Mouse (Mus musculus): ENCODE results near the gene Olfr1392. TPM values are rescaled to one million over a fixed set of nuclear protein-coding genes. Genes with fewer than 3 reads are reported as not detected.
"Not testable (repeated sequence)": the region's sequence is repeated elsewhere in the genome, so short reads cannot be mapped to it uniquely, and the experiment has no call there.

Olfr1392 gene
- polyA plus RNA-seq, 1 experiment = 0.17 TPM

- Histone ChIP-seq H3K27ac (ENCODE audit: insufficient read depth, low read length) (no peak overlapping the region), H3K4me3 (ENCODE audit: insufficient read depth, low read length) (no peak overlapping the region), H3K4me1 (ENCODE audit: control insufficient read depth, insufficient read depth, low read length) (no peaks in the 10 kb centered on the region)
- TF ChIP-seq CTCF (IDR thresholded peaks at IDR 0.05; ENCODE audit: extremely low read depth, insufficient read depth, low read length) (no peak), POLR2A (IDR thresholded peaks at IDR 0.05; ENCODE audit: extremely low read depth, insufficient read depth, low read length) (no peak)
These were observed 11.1 kb upstream of the Olfr1392 start for GRCm38 (mm10) chr11:49273834-49274519.

GRCm38 (mm10) chr11:49278222-49278621 is 6.9 kb upstream of the Olfr1392 start, which contains the start of gene Olfr1393:
Gene Olfr1393, plus strand, starts transcription at chr11:49278304.
- H3K4me1 ChIP-seq (ENCODE audit: control insufficient read depth, insufficient read depth, low read length) = no peaks in the 10 kb centered on the region
- H3K4me3 ChIP-seq (ENCODE audit: insufficient read depth, low read length) = no peak within 1 kb of the TSS
- H3K27ac ChIP-seq (ENCODE audit: insufficient read depth, low read length) = no peak within 1 kb of the TSS
- TF ChIP-seq POLR2A (IDR thresholded peaks at IDR 0.05; ENCODE audit: extremely low read depth, insufficient read depth, low read length) = no peak
- no peak for TF ChIP-seq CTCF (IDR thresholded peaks at IDR 0.05; ENCODE audit: extremely low read depth, insufficient read depth, low read length)

GRCm38 (mm10) chr11:49287251-49287650 is 2.2 kb downstream of the Olfr1392 start:
- TF ChIP-seq CTCF (IDR thresholded peaks at IDR 0.05; ENCODE audit: extremely low read depth, insufficient read depth, low read length) = no peak
- TF ChIP-seq POLR2A (IDR thresholded peaks at IDR 0.05; ENCODE audit: extremely low read depth, insufficient read depth, low read length) = no peak
- Histone ChIP-seq H3K27ac (ENCODE audit: insufficient read depth, low read length) (no peak overlapping the region), H3K4me1 (ENCODE audit: control insufficient read depth, insufficient read depth, low read length) (no peaks in the 10 kb centered on the region), H3K4me3 (ENCODE audit: insufficient read depth, low read length) (no peak overlapping the region)

GRCm38 (mm10) chr11:49292777-49293176 is 7.7 kb downstream of the Olfr1392 start:
- TF ChIP-seq POLR2A (IDR thresholded peaks at IDR 0.05; ENCODE audit: extremely low read depth, insufficient read depth, low read length) = no peak
- TF ChIP-seq CTCF (IDR thresholded peaks at IDR 0.05; ENCODE audit: extremely low read depth, insufficient read depth, low read length) = no peak
- H3K27ac ChIP-seq (ENCODE audit: insufficient read depth, low read length) = no peak overlapping the region
- H3K4me3 ChIP-seq (ENCODE audit: insufficient read depth, low read length) = no peak overlapping the region

GRCm38 (mm10) chr11:49304441-49304840 is 19.4 kb downstream of the Olfr1392 start, which contains the start of gene Olfr10:
Gene Olfr10, plus strand, starts transcription at chr11:49304741.
- no peaks in the 10 kb centered on the region; the same call in 1 of the 2 replicates for H3K4me1 ChIP-seq (ENCODE audit: control insufficient read depth, insufficient read depth, low read length)

More at GRCm38 (mm10) chr11:49292777-49293176, 7.7 kb downstream of the Olfr1392 start:
- no peaks in the 10 kb centered on the region; the same call in 1 of the 2 replicates for H3K4me1 ChIP-seq (ENCODE audit: control insufficient read depth, insufficient read depth, low read length)

GRCm38 (mm10) chr11:49308547-49308946 is 23.5 kb downstream of the Olfr1392 start:
- H3K4me3 ChIP-seq (ENCODE audit: insufficient read depth, low read length); H3K27ac ChIP-seq (ENCODE audit: insufficient read depth, low read length); H3K4me1 ChIP-seq (ENCODE audit: control insufficient read depth, insufficient read depth, low read length): not testable (repeated sequence)

More at GRCm38 (mm10) chr11:49304441-49304840, 19.4 kb downstream of the Olfr1392 start, which contains the start of gene Olfr10:
- TF ChIP-seq POLR2A (IDR thresholded peaks at IDR 0.05; ENCODE audit: extremely low read depth, insufficient read depth, low read length) = no peak
- TF ChIP-seq CTCF (IDR thresholded peaks at IDR 0.05; ENCODE audit: extremely low read depth, insufficient read depth, low read length) = no peak
- no peak within 1 kb of the TSS for H3K4me3 ChIP-seq (ENCODE audit: insufficient read depth, low read length)
- no peak within 1 kb of the TSS for H3K27ac ChIP-seq (ENCODE audit: insufficient read depth, low read length)

GRCm38 (mm10) chr11:49322442-49322841 is 37.4 kb downstream of the Olfr1392 start, which contains the start of gene Olfr1391:
Gene Olfr1391, plus strand, starts transcription at chr11:49322742.
- Histone ChIP-seq H3K4me3 (ENCODE audit: insufficient read depth, low read length) (no peak within 1 kb of the TSS), H3K27ac (ENCODE audit: insufficient read depth, low read length) (no peak within 1 kb of the TSS), H3K4me1 (ENCODE audit: control insufficient read depth, insufficient read depth, low read length) (no peaks in the 10 kb centered on the region)
- TF ChIP-seq CTCF (IDR thresholded peaks at IDR 0.05; ENCODE audit: extremely low read depth, insufficient read depth, low read length) (no peak), POLR2A (IDR thresholded peaks at IDR 0.05; ENCODE audit: extremely low read depth, insufficient read depth, low read length) (no peak)

- Histone ChIP-seq H3K4me3 (ENCODE audit: insufficient read depth, low read length) (no peak overlapping the region), H3K4me1 (ENCODE audit: control insufficient read depth, insufficient read depth, low read length) (no peaks in the 10 kb centered on the region; the same call in 1 of the 2 replicates), H3K27ac (ENCODE audit: insufficient read depth, low read length) (no peak overlapping the region)
- TF ChIP-seq CTCF (IDR thresholded peaks at IDR 0.05; ENCODE audit: extremely low read depth, insufficient read depth, low read length) (no peak), POLR2A (IDR thresholded peaks at IDR 0.05; ENCODE audit: extremely low read depth, insufficient read depth, low read length) (no peak)
These were observed 41.6 kb downstream of the Olfr1392 start for GRCm38 (mm10) chr11:49326726-49327125.

- H3K27ac ChIP-seq (ENCODE audit: insufficient read depth, low read length) = peak overlapping the region; percentile 81
- TF ChIP-seq CTCF (IDR thresholded peaks at IDR 0.05; ENCODE audit: extremely low read depth, insufficient read depth, low read length) (no peak), POLR2A (IDR thresholded peaks at IDR 0.05; ENCODE audit: extremely low read depth, insufficient read depth, low read length) (no peak)
- no peaks in the 10 kb centered on the region; the same call in 1 of the 2 replicates for H3K4me1 ChIP-seq (ENCODE audit: control insufficient read depth, insufficient read depth, low read length)
- no peak overlapping the region for H3K4me3 ChIP-seq (ENCODE audit: insufficient read depth, low read length)
These were observed 44.6 kb downstream of the Olfr1392 start for GRCm38 (mm10) chr11:49329686-49330085.

- no peak within 1 kb of the TSS for H3K27ac ChIP-seq (ENCODE audit: insufficient read depth, low read length)
- H3K4me3 ChIP-seq (ENCODE audit: insufficient read depth, low read length) = no peak within 1 kb of the TSS
- no peaks in the 10 kb centered on the region; the same call in 1 of the 2 replicates for H3K4me1 ChIP-seq (ENCODE audit: control insufficient read depth, insufficient read depth, low read length)
- TF ChIP-seq POLR2A (IDR thresholded peaks at IDR 0.05; ENCODE audit: extremely low read depth, insufficient read depth, low read length) = no peak
- no peak for TF ChIP-seq CTCF (IDR thresholded peaks at IDR 0.05; ENCODE audit: extremely low read depth, insufficient read depth, low read length)
These were observed 49.8 kb downstream of the Olfr1392 start, which contains the start of gene Olfr1390 for GRCm38 (mm10) chr11:49334888-49335287. Gene Olfr1390, plus strand, starts transcription at chr11:49335188.
